Mouse (Mus musculus): Measurements from ENCODE around the gene Tspan5.

DNA sequence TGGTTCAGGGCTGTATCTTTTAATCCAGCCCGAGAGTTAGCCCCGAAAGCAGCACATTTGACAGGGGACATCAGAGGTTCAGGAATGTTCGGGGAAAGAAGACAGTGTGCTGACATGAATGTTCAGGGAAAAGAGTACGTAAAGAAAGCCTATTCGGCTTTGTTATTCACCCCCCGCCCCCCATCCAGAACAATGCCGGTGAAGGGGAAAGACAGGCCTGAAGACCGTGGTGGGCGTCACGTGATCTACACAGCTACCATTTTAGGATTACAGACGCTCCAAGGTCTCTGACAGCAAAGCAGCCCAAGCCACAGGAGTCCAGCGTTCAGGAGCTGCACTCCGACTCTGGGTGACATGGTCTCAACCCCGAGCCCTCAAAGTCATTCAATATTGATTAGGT lies 36.1 kb upstream of the Tspan5 start:
- TF ChIP-seq EP300 (IDR thresholded peaks at IDR 0.05; ENCODE audit: insufficient read depth, low read depth, low read length) (0 out of 2 replicates have a peak, but pooled peaks have one; percentile 14), CTCF (IDR thresholded peaks at IDR 0.05; ENCODE audit: low read depth, low read length) (no peak)

Data from ES-Bruce4 (cell line).